Mouse (Mus musculus): ENCODE measurements around the gene Rars.

GRCm38 (mm10) chr11:35769188-35769745 lies 65.0 kb downstream of the Rars start, which contains the start of gene Pank3:
- TF ChIP-seq CTCF (conservative IDR thresholded peaks at IDR 0.05; ENCODE audit: low read length) (no peak), POU5F1 (IDR thresholded peaks at IDR 0.05; ENCODE audit: borderline replicate concordance, low read length) (no peak)
